Mouse (Mus musculus) ES-Bruce4 (cell line): ENCODE results near the gene Cyp27b1.

Source experiments
- CTCF ChIP-seq: IDR thresholded peaks from one replicate; pipeline ENCODE4 v1.8.1; 2011; ENCODE audit warnings: low read depth, low read length
- POLR2A ChIP-seq: IDR thresholded peaks from one replicate; pipeline ENCODE4 v1.8.1; 2011; ENCODE audit warnings: low read length; ENCODE audit not compliant: insufficient read depth

DNA sequence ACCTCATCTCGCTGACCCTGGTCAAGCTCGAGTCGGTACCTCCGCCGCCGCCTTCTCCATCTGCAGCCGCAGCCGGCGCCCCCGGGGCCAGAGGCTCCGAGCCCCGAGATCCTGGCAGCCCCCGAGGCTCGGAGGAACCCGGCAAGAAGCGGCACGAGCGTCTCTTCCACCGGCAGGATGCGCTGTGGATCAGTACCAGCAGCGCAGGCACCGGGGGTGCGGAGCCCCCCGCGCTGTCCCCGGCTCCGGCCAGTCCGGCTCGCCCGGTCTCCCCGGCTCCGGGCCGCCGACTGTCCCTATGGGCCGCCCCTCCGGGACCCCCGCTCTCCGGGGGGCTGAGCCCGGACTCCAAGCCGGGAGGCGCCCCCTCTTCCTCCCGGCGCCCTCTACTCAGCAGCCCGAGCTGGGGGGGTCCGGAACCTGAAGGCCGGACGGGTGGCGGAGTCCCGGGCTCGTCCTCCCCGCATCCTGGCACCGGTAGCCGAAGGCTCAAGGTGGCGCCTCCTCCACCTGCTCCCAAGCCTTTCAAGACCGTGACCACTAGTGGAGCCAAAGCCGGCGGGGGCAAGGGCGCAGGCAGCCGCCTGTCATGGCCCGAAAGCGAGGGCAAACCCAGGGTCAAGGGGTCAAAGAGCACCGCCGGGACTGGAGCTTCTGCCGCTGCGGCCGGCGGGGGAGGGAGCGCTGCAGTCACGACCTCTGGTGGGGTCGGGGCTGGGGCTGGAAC is 31.8 kb downstream of the Cyp27b1 start:
- TF ChIP-seq POLR2A (no peak), CTCF (no peak)
